Mouse (Mus musculus) heart, adult 18-20 months (tissue): ENCODE measurements around the gene Rrh. TPM values are rescaled to one million over a fixed set of nuclear protein-coding genes. Genes with fewer than 3 reads are reported as not detected.

Source experiments
- DNase-seq, 2 experiments: peaks; one replicate each; pipeline ENCODE4 v3.0.0; 2021 to 2022; ENCODE audit warnings: mixed read lengths in 1 of 2
- long read RNA-seq, 2 experiments: library from polyadenylated mRNA; stranded (forward); transcript quantifications; one replicate each; pipeline ENCODE4 v2.0.0; 2021
- total RNA-seq, 2 experiments: library from RNA; stranded (reverse); gene quantifications; 2 replicates each; pipeline ENCODE4 v1.2.3; 2021

Gene Rrh
- not detected for total RNA-seq
- long read RNA-seq, experiment 1, result 0 reads
- long read RNA-seq, experiment 2, result 0 reads

- no peak for DNase-seq
Measured at GRCm38 (mm10) chr3:129822206-129822775, at the start of gene Rrh. Gene Rrh, minus strand, starts transcription at chr3:129822587.

DNA sequence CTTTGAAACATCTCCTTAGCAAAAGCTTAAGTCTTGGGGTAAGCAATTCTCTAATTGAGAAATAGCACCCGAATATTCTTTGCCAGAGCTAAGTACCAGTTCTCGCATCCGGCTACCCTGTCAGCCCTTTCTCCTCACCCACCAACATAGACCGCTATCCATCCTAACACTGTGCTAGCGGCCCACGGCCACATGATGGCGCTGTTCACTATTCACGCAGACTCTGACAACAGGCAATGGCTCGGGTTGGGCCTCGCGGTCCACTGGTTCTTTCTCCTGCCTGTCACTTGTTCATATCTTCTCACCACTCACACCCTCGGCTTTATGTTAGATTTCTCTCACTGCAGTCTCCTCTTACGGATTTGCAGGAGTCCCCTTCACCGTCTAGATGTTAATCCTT, 41.3 kb upstream of the Rrh start:
- peak; percentile 33 to 61 for DNase-seq

DNA sequence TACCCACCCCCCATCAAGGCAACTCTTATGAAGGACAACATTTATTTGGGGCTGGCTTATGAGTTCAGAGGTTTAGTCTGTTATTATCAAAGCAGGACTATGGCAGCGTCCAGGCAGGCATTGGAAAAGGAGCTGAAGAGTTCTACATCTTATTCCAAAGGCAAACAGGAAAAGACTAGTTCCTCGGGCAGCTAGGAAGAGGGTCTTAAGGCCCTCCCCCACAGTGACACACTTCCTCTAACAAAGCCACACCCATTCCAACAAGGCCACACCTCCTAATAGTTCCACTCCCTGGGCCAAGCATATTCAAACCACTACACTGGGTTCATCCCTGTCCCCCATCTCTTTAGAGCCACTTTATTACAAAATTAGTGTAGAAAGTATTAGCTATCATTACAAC, 40.2 kb upstream of the Rrh start:
- no peak for DNase-seq

- no peak for DNase-seq
Measured at GRCm38 (mm10) chr3:129846846-129847245, 24.5 kb upstream of the Rrh start.

DNA sequence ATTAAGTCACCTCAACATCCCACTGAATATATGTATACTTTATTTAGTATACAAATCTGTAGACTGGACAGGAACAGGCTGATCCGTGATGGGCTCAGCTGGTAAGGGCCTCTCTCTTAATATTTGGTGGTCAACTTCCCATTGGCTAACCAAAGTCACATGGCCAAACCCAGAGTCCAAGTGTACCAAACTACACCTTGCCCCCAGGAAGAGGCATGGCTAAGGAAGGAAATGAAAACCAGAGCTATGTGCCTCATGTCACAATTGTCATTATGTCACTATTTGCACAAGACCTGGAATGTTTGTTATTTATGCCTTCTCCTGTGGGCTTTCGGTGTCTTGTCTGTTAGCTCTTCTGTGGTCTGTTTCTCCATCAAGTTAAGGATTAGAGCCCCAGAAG, 23.5 kb upstream of the Rrh start:
- no peak for DNase-seq

DNA sequence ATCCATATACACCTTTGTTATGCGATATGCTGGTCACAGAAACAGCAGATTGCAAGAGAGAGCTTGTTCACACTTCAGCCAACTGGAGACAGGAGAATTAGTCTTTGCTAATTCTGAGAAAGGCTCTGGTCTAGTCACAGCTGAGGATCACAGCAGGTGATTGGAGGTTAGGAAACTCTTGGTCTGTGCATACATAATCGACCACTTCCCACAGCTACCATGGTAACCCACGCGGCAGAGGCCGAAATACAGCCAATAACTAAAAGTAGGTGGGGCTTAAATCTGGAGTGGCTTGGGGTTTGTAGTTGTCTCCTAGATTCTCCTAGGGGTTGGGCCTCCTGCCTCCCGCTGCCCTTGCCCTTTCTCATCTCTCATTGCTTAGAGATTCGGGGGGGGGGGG, 15.6 kb upstream of the Rrh start:
- DNase-seq, result no peak

GRCm38 (mm10) chr3:129836965-129837364, 14.6 kb upstream of the Rrh start:
- DNase-seq, result no peak

DNA sequence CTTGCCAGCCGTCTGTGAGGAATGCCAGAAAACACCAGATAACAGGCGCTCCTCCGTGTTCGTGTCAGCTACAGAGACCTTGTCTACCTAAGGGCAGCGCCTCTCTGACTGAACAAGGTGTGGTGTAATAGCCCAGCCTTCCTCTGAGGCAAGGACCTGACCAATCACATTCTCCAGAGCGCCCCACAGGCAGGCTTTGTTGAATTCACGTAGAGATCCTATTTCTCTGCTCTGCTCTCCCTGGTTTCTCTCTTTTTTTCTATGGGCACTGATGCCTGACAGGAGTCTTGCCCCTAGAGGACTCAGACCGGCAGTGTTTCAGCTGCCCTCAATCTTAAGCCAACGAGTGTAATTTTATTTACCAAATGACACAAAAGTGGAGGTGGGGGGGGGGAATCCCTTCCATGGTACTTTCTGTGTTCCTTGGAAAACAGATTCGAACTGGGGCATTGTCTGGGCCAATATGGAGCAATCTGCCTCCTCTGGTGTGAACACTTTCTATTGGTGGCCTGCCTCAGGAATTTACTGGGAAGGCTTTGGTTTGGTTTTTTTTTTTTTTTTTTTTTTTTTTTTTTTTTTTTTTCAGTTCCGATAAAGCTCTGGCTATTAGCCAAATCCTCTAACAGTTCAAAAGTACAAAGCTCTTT, 13.8 kb upstream of the Rrh start:
- peak in 1 of 2 experiments; percentile 15 for DNase-seq

DNA sequence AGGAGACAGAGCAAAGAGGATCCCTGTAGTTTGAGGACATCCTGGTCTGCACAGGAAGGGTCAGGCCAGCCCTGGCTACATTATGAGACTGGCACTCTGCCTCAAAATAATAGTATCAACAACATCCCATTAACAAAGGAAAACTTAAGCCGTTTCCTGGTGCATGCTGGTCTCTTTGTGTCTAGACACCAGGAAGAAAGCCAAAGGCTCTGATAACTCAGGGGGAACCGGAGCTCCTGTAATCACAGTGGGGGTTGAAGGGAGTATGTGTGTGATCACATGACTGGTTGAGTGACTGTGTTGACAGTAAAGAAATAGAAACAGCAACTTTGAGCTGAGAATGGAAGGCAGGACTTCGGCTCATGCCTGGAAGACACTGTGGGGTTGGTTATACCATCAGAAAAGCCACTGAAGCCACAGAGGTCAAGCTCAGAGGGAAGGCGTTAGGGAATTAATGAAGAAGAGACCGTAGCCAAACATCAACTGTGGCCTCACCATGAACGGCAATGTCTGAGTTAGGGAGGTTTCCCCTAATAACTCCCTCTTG, 13.1 kb upstream of the Rrh start, which contains the start of gene Cfi:
Gene Cfi, plus strand, starts transcription at position 497 of the 547 bp plus-strand sequence.
- no peak for DNase-seq

DNA sequence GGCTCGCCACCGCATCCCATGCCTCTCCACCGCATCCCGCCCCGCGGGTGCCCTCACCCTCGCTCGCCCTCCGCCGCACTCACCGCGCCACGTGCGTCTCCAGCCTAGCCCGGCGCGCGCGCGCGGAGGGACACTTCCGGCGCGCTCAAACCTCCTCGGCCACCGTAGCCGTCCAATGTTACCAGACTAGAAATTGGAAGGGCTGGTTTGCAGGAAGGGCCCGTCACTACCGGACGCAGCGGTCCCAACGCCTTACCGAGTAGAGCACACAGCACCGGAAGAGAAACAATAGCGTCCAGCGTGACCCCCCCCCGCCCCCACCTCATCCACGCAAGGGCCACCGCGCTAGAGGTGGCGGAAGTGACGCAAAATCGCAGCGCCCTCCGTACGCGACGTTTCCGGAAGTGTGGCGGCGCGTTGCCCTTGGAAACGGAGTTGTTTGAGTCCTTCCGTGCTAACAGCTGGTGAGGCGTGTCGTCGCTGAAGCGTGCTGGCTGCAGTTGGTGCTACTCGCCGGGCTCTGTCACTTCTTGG, 8.7 kb upstream of the Rrh start, which contains the start of gene Gar1:
Gene Gar1, minus strand, starts transcription at position 362 of the 534 bp plus-strand sequence.
- DNase-seq, result peak; percentile 97

GRCm38 (mm10) chr3:129830626-129831025, 8.2 kb upstream of the Rrh start:
- DNase-seq, result no peak

DNA sequence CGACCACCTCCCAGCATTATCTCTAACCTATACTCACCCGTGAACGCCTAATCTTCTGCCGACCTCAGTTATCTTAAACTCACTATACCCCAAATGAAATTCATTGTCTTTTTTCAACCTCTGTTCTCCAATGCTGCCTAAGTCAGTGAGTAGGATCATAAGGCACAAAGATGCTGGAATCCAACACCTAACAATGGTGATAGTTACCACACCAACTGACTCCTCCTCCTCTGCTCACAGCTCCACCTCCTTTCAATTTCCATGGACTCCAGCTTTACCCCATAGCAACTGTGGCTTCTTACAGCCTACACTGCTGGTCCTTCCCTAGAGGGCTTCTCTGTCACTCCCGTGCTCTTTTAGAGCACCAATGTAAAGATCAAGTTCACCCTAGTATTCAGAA, 5.3 kb upstream of the Rrh start:
- DNase-seq, result no peak

- DNase-seq, result no peak
Measured at GRCm38 (mm10) chr3:129826691-129827090, 4.3 kb upstream of the Rrh start.

- DNase-seq, result no peak
Measured at GRCm38 (mm10) chr3:129824891-129825290, 2.5 kb upstream of the Rrh start.

DNA sequence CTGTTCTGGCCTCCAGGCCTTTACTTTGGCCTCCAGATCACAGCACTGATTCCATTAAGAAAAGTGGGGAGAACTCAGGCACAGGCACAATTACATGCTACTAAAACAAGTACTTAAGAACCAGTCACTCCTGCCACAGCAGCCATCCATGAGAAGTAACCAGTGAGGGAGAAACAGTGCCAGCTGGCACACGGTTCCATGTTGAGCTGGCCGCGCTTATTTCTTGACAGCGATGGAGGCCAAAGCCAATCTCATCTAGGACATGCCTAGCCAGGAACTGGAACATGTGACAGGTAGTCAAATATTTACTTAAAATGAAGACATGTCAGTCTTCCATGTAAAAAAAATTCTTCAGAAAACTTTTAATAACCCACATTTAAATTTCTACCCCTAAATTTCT, 1.8 kb upstream of the Rrh start:
- DNase-seq, result peak; percentile 31 to 43

- peak; percentile 4 to 33 for DNase-seq
Measured at GRCm38 (mm10) chr3:129823293-129823692, 906 bp upstream of the Rrh start.

- DNase-seq, result no peak
Measured at GRCm38 (mm10) chr3:129821736-129822135, 651 bp downstream of the Rrh start.

GRCm38 (mm10) chr3:129820847-129821246, 1.5 kb downstream of the Rrh start:
- DNase-seq, result peak in 1 of 2 experiments; percentile 2

DNA sequence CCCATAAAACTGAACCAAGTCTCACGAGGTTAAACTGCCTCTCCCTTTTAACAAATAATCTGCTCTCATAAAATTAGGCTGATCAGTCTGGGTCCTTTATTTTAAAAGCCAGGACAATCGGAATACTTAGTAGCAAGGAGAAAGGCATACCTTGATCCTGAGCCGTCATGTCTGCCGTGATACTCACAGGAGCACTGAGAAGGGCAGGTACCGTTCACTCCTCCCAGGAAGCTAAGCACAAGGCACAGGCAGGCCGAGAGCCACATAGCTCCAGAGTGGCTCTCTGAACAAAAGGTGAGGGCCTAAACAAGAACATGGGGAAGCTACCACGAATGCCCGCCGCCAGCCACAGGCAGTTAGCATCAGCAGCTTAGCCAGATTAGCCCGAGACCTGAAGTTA, 18.6 kb downstream of the Rrh start, which contains the start of gene Lrit3:
Gene Lrit3, minus strand, starts transcription at position 266 of the 400 bp plus-strand sequence.
- no peak for DNase-seq

DNA sequence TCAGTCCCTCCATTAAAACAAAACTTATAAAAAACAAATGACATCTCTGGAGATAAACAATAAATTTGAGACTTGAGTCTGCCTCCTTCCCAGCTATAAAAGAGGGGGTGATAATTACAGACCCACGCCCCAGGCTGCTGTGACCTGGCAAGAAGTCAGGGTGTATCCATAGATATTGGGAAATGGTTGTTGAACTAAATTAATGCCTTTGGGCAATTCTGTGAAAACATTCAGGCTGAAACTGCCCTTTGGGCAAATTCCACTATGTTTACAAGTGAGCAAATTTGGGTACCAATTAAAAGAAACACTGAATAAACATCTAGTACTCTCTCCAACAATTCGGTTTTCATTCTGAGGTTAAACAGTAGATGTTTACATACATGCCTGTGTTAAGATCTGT, 23.4 kb downstream of the Rrh start:
- no peak for DNase-seq

DNA sequence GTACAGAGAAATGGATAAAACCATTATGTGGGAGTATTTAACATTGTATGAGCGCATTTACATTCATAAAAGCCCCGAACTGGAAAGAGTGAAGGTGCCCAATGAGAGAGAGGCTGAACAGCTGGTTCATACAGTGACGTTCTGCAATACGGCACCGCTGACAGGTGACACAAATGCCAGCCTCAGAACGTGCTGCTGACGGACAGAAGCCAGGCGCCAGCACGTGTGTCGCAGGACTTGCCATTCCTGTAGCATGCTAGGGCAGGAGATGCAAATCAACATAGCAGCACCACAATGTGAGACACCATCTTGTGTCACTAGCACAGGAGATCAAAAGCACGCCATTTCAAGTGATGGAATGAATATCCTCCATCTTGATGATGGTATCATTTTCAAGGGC, 23.8 kb downstream of the Rrh start:
- DNase-seq, result no peak

GRCm38 (mm10) chr3:129797341-129797740, 25.0 kb downstream of the Rrh start:
- no peak for DNase-seq

DNA sequence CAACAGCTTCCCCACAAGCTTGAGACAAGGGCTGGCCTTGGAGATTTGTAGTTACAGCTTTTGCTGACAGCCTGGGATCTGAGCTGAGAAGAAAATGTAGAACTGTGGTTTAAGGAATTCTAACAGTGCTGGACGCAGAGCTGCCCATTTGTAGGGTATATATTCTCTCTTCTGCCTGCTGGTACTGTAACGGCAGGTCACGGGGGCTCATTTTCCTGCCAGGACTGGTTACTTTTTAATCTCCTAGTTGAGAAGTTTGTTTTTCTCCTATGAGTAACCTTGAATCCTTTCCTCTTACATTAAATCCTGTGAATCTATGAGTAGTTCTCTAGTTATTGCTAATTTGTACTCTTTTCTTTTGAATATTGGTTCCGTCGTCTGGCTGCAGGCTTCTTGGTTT, 28.6 kb downstream of the Rrh start:
- DNase-seq, result no peak
